Mouse (Mus musculus) embryonic facial prominence, embryonic 11.5 days (tissue): Measurements from ENCODE around the gene Nfatc4. TPM values are rescaled to one million over a fixed set of nuclear protein-coding genes. Genes with fewer than 3 reads are reported as not detected.
A peak's percentile ranks its signal among the peaks of the same experiment; 100 is the strongest.

Experiments used
- ATAC-seq: fragments of 200-750 bp; cut with Nextera tagmentation; replicated peaks from 2 replicates; pipeline ENCODE4 v1.8.0; 2017; ENCODE audit warnings: low read depth; ENCODE audit not compliant: insufficient number of reproducible peaks, low FRiP score, low TSS enrichment
- DNase-seq: peaks from one replicate; pipeline ENCODE4 v3.0.0-alpha.2; 2015; ENCODE audit warnings: low spot score
- H3K27ac ChIP-seq: fragments of 300-500 bp; sonication (generic); replicated peaks from 2 replicates; pipeline ENCODE4 v1.5.1; 2014; ENCODE audit warnings: mild to moderate bottlenecking, low read depth, low read length, control low read depth
- H3K27me3 ChIP-seq: fragments of 300-500 bp; sonication (generic); 2 replicates; pipeline ENCODE4 v1.6.1; 2014; ENCODE audit warnings: mild to moderate bottlenecking, low read length, moderate library complexity, mixed read lengths; ENCODE audit not compliant: control insufficient read depth, insufficient read depth
- H3K36me3 ChIP-seq: fragments of 300-500 bp; sonication (generic); replicated peaks from 2 replicates; pipeline ENCODE4 v1.6.1; 2014; ENCODE audit warnings: low read depth, mild to moderate bottlenecking, low read length, moderate library complexity, mixed read lengths; ENCODE audit not compliant: control insufficient read depth, insufficient read depth
- H3K4me1 ChIP-seq: fragments of 300-500 bp; sonication (generic); 2 replicates; pipeline ENCODE4 v1.6.1; 2014; ENCODE audit warnings: low read length, mixed read lengths; ENCODE audit not compliant: control insufficient read depth, insufficient read depth
- H3K4me2 ChIP-seq: fragments of 300-500 bp; sonication (generic); 2 replicates; pipeline ENCODE4 v1.6.1; 2014; ENCODE audit warnings: low read depth, mild to moderate bottlenecking, control low read depth, low read length, moderate library complexity
- H3K4me3 ChIP-seq: fragments of 300-500 bp; sonication (generic); 2 replicates; pipeline ENCODE4 v1.5.1; 2014; ENCODE audit warnings: low read depth, low read length, control low read depth
- H3K9ac ChIP-seq: fragments of 300-500 bp; sonication (generic); replicated peaks from 2 replicates; pipeline ENCODE4 v1.6.1; 2014; ENCODE audit warnings: mild to moderate bottlenecking, control low read depth, low read length
- H3K9me3 ChIP-seq: fragments of 300-500 bp; sonication (generic); replicated peaks from 2 replicates; pipeline ENCODE4 v1.6.1; 2016; ENCODE audit warnings: mild to moderate bottlenecking, low read length, inconsistent platforms, mixed read lengths; ENCODE audit not compliant: control insufficient read depth
- WGBS: fragments of 180-500 bp; shearing (Covaris S2); extraction: QIAGEN DNeasy Blood & Tissue Kit; methylation state at CpG from one replicate; pipeline ENCODE4 v1.1.7; 2014; 5-methylcytosine and 5-hydroxymethylcytosine counted together
- polyA plus RNA-seq: library from polyadenylated mRNA; unstranded; fragments of >200 nt; fragmentation: Nextera tagmentation; extraction: Ambion mirVana; gene quantifications from 2 replicates; pipeline ENCODE4 v1.2.1, GENCODE M21; 2014

The Nfatc4 gene
- polyA plus RNA-seq = 53.7 and 61.6 TPM in 2 replicates

- H3K4me3 ChIP-seq = peak within 1 kb of the TSS; percentile 87
- peak within 1 kb of the TSS; percentile 67 for H3K9ac ChIP-seq
- peak; percentile 99 for DNase-seq
- H3K9me3 ChIP-seq = no peaks in the 10 kb centered on the region
- peak within 1 kb of the TSS; percentile 94 for H3K4me2 ChIP-seq
- peaks cover 3% of the 10 kb centered on the region; the same call in 1 of the 2 replicates for H3K4me1 ChIP-seq
- H3K27me3 ChIP-seq = no peaks in the 10 kb centered on the region
- no peaks in the 10 kb centered on the region for H3K36me3 ChIP-seq
- ATAC-seq = peak; percentile 84
- peak within 1 kb of the TSS; percentile 99 for H3K27ac ChIP-seq
- under 1% methylated on average over 42 of the region's 46 CpGs for WGBS
Measured at GRCm38 (mm10) chr14:55822991-55823762, at the start of gene Nfatc4. Nfatc4 (plus strand) TSS chr14:55823144.

GRCm38 (mm10) chr14:55776711-55777110 lies 46.2 kb upstream of the Nfatc4 start:
- Histone ChIP-seq H3K4me3 (no peak overlapping the region), H3K27me3 (no peaks in the 10 kb centered on the region), H3K36me3 (no peaks in the 10 kb centered on the region), H3K4me1 (peaks cover under 1% of the 10 kb centered on the region; the same call in 1 of the 2 replicates), H3K9ac (no peak overlapping the region), H3K4me2 (no peak overlapping the region), H3K27ac (no peak overlapping the region), H3K9me3 (no peaks in the 10 kb centered on the region)
- DNase-seq = no peak
- no peak for ATAC-seq
- 46% methylated on average over 7 of the region's 7 CpGs for whole genome bisulfite sequencing

GRCm38 (mm10) chr14:55777176-55777575 lies 45.8 kb upstream of the Nfatc4 start:
- DNase-seq (no peak), ATAC-seq (no peak)
- H3K4me1 ChIP-seq = peaks cover 3% of the 10 kb centered on the region; the same call in 1 of the 2 replicates
- H3K4me2 ChIP-seq = no peak overlapping the region
- no peaks in the 10 kb centered on the region for H3K36me3 ChIP-seq
- no peak overlapping the region for H3K4me3 ChIP-seq
- H3K9me3 ChIP-seq = no peaks in the 10 kb centered on the region
- 46% methylated on average over 3 of the region's 3 CpGs for WGBS
- no peaks in the 10 kb centered on the region for H3K27me3 ChIP-seq
- no peak overlapping the region for H3K9ac ChIP-seq
- no peak overlapping the region for H3K27ac ChIP-seq

DNA sequence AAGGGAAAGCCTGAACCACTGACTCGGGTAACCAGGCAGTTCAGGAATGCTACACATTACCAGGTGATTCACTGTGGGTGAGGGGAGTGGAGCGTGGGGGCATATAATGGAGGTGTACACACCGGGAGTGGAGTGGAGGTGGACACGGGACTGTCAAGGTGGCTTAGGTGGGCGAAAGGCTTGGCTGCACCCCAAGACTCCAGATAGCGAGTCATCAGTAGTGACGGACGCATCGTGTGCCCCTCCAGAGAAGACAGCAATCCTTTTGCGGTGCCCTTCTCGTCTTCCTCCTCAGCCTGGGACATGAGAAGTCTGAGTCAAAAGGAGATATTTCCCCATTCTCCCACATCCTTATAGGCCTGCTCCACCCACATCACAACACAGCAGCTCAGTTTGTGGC lies 45.1 kb upstream of the Nfatc4 start:
- Histone ChIP-seq H3K36me3 (no peaks in the 10 kb centered on the region), H3K27ac (no peak overlapping the region), H3K4me1 (peaks cover 3% of the 10 kb centered on the region; the same call in 1 of the 2 replicates), H3K4me2 (no peak overlapping the region), H3K9me3 (no peaks in the 10 kb centered on the region), H3K9ac (no peak overlapping the region), H3K4me3 (no peak overlapping the region), H3K27me3 (no peaks in the 10 kb centered on the region)
- ATAC-seq (no peak), DNase-seq (no peak)
- 92% methylated on average over 11 of the region's 11 CpGs for WGBS

DNA sequence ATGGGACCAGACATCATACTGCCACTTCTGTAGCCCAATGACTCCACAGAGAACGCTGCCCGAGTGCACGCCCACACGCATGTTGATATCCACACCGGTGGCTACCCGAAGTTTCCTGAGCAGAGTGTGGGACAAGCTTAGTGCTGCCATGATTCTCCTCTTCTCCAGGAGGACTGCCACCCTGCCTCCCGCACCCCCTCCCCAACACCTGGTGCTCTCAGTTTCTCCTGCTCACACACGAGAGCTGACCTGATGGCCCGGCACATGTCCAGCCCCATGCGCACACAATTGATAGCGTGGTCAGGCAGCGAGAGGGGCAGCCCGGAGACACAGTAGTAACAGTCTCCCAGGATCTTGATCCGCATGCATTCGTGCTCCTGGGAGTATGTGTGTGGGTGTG lies 44.3 kb upstream of the Nfatc4 start:
- Histone ChIP-seq H3K4me1 (peaks cover 3% of the 10 kb centered on the region; the same call in 1 of the 2 replicates), H3K27me3 (no peaks in the 10 kb centered on the region)
- ATAC-seq = no peak

GRCm38 (mm10) chr14:55779656-55780055 lies 43.3 kb upstream of the Nfatc4 start:
- ATAC-seq (no peak), DNase-seq (no peak)
- Histone ChIP-seq H3K27ac (no peak overlapping the region), H3K4me2 (no peak overlapping the region), H3K4me1 (peaks cover 3% of the 10 kb centered on the region; the same call in 1 of the 2 replicates), H3K9ac (0 out of 2 replicates have a peak overlapping the region, but pooled peaks have one; percentile 18), H3K9me3 (no peaks in the 10 kb centered on the region), H3K27me3 (no peaks in the 10 kb centered on the region; the same call in 1 of the 2 replicates), H3K4me3 (no peak overlapping the region), H3K36me3 (no peaks in the 10 kb centered on the region)
- WGBS = 66% methylated on average over 16 of the region's 16 CpGs

More for the DNA sequence above, 44.3 kb upstream of the Nfatc4 start:
- no peaks in the 10 kb centered on the region for H3K9me3 ChIP-seq
- no peak for DNase-seq
- 88% methylated on average over 15 of the region's 15 CpGs for WGBS
- H3K36me3 ChIP-seq = no peaks in the 10 kb centered on the region
- no peak overlapping the region for H3K4me2 ChIP-seq
- no peak overlapping the region for H3K4me3 ChIP-seq
- H3K27ac ChIP-seq = no peak overlapping the region
- no peak overlapping the region for H3K9ac ChIP-seq

GRCm38 (mm10) chr14:55780736-55781135 lies 42.2 kb upstream of the Nfatc4 start:
- H3K27ac ChIP-seq = no peak overlapping the region
- ATAC-seq (no peak), DNase-seq (no peak)
- no peak overlapping the region for H3K4me2 ChIP-seq
- H3K9ac ChIP-seq = no peak overlapping the region
- H3K4me1 ChIP-seq = peaks cover 3% of the 10 kb centered on the region; the same call in 1 of the 2 replicates
- no peaks in the 10 kb centered on the region; the same call in 1 of the 2 replicates for H3K27me3 ChIP-seq
- WGBS = 79% methylated on average over 11 of the region's 11 CpGs
- H3K9me3 ChIP-seq = no peaks in the 10 kb centered on the region
- H3K4me3 ChIP-seq = no peak overlapping the region
- H3K36me3 ChIP-seq = no peaks in the 10 kb centered on the region

DNA sequence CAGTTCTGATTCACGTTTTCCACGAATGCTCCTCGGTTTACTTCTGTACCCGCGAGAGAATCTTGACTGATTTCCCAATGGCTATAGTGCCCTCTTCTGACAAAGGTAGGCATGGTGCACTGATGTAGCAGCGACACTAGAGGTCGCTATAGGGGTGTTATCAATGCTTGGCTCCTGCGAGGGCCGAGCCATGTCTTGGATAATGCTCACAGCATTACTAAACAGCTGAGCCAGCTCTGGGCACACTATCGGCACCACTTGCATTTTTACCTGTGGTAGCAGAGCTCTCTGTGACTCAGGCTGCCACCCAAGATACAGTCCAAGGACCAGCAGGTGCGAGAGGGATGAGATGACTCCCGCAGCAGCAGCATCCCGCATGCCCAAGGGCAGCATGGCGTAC lies 41.6 kb upstream of the Nfatc4 start:
- Histone ChIP-seq H3K4me2 (peak overlapping the region; percentile 19), H3K9me3 (no peaks in the 10 kb centered on the region), H3K27ac (no peak overlapping the region), H3K4me1 (peaks cover 3% of the 10 kb centered on the region; the same call in 1 of the 2 replicates), H3K27me3 (no peaks in the 10 kb centered on the region; the same call in 1 of the 2 replicates), H3K4me3 (no peak overlapping the region), H3K36me3 (no peaks in the 10 kb centered on the region), H3K9ac (no peak overlapping the region)
- peak; percentile 91 for DNase-seq
- 11% methylated on average over 14 of the region's 14 CpGs for WGBS
- ATAC-seq = peak; percentile 36; the same call in 1 of the 2 replicates
